Mouse (Mus musculus): ENCODE measurements around the gene Elk3.

The Elk3 gene

DNA sequence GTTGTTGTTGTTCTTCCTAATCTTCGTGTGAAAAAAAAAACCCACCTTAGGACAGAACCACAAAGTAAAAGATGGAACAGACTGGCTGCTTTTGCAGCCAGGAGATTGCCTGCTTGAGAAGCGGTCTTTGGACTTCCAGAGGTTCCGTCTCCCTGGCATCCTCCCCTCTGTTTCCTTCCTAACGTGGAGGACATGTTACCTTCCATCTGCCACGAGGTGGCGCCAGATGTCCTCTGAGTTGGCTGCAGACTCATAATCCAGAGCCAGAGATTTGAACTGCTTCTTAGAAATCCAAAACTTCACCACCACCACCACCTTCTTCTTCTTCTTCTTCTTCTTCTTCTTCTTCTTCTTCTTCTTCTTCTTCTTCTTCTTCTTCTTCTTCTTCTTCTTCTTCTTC lies 19.1 kb downstream of the Elk3 start:
- peak; percentile 79 to 82 for DNase-seq

GRCm38 (mm10) chr10:93291352-93291751 lies 19.6 kb downstream of the Elk3 start:
- no peak for DNase-seq

DNA sequence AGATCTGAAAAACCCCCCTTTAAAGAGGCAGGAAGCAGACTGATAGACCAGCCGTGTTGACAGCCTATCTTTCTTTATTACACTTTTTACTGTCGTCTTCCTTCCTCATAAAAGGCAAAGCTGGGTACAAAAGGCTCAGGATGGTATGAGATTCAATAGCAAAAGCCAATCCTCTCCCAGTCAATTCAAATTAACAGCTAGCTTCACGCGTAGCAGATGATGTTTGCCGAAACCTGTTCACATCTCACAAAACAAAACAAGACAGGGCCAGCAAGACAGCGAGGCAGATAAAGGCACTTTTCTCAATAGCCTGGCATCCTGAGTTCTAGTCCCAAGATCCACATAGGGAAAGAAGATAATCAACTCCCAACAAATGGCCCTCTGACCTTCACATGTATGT lies 21.5 kb downstream of the Elk3 start:
- no peak for DNase-seq

DNA sequence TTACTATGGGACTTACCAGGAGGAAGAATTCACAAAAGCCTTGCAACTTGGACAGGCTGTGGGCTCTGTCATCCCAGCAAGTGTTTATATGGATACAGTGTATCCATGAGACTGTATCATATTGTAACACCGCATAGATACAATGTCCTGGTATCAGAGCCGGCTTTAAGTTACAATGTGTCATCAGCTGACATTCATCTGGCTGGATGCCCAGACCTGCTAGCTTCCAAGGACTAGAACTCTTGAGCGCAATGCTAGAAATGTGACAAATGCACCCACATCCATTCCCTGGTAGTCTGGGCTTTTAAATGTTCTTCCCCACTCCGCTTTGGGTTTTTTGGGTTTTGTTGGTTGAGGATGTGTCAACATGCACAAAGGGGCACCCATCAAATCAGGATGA lies 22.6 kb downstream of the Elk3 start:
- DNase-seq: no peak

DNA sequence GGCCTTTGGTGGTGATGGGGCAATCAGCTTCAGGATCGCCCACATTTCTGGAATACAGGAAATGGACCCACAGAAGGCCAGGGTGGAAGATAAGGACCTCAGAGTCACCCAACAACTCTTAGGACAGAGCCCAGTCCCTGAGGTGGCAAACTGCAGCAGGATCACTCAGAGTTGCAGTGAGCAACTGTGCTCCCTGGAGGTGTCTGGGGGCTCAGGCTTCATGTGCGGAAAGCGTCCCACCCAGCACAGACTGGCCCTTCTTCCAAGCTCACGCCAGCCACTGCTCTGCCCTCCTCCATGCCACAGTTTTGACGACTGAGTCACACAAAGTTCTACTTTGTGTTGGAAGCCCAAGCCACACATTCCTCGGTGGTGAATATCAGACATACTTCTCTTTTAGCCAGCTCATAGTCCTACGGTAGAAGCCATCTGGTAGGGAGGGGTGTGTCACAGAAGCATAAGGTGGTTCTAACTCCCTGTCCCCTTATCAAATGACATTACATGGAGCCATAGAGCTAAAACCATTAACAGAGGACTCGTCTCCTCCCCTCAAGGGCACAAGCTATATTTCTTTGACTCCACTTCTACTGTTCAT lies 23.3 kb downstream of the Elk3 start:
- DNase-seq: no peak

DNA sequence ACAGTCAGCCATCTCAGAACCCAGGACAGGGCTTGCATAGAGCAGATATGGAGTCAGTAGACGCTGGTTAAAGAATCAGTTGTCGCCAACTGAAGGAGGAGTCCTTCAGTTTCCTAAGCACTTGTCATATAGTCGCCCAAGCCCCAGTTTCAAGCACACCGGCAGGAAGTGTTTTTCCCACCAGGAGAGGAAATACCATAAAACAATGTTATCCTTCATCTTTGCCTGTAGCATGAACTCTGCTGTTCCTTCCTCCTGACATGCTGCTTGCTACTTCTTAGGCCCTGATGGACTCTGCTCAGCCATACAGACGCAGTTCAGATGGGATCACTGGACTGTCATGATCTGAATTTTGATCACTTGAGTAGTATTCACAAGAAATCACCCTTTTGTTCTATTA lies 25.4 kb downstream of the Elk3 start:
- DNase-seq: no peak

DNA sequence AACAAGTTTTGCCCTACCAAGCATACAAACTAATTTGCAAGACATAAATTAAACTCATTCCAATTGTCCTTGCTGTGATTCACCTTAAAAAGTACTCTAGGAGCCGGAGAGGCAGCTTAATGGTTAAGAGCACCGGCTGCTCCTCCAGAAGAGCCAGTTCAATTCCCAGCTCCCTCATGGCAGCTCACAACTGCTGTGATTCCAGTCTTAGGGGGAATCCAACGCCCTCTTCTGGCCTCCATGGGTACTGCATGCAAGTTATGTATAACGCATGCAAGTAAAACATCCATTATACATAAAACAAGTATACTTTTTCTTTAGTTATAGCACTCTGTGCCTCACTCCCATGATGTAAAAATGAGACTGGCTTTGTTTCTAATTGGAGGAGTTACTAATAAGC lies 27.7 kb downstream of the Elk3 start:
- peak in 1 of 2 experiments; percentile 41 for DNase-seq

DNA sequence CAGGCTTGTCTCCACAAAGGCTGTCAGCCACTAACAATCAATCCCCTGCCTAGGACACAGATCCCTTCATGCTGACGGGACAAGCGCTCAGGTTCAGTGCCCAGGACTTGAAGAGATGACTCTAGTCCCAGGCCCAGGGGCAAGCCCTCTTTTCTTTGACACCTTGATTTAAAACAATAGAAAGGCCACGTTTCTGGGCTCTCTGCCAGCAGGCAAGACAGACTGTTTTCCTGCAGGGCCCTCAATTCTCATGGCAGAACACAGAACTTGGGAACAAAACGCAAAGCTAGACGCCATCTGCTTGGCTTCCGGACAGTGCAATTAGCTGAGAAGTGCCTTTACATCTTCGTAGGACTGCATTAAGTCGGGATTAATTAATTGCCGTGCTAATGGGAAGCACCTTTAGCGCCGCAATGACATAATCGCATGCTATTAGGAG lies 28.4 kb downstream of the Elk3 start:
- DNase-seq: no peak

DNA sequence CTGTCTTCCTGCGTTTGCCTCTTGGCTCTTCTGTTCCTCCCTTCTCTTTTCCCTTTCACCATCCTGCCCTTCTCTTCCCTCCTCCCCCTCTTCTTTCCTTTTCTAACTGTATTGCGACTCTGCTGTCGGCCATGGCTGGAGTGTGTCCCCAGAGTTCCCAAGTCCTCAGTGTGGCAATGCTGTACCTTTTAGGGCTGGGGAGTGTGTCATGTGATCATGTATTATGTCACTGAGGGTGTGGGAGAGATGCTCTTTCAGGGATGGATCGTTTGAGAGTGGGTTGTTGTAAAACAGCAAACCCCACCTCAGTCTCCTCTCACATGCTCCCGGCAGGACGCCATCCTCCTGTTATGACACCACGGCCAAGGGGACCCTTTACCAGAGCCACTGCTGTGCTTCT lies 29.8 kb downstream of the Elk3 start:
- no peak for DNase-seq

- DNase-seq: no peak
Observed at GRCm38 (mm10) chr10:93280586-93280985, 30.3 kb downstream of the Elk3 start.

DNA sequence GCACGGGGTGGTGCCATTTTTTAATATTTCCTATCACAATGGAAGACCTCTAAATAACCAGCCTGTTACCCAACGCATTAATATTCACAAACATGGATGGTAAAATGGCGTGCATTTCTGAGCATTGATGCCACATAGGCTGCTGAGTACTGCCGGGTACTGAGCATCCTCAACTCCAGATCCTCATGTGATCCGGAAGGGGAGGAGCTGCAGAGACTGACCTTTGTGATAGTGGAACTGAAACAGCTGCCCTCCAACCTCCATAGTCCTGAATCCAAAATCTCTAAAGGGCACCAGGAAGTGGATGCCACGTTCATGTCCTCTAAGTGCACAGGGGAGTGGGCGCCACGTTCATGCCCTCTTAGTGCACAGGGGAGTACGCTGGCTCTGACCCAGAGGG lies 31.9 kb downstream of the Elk3 start:
- DNase-seq: no peak

GRCm38 (mm10) chr10:93278361-93278760 lies 32.6 kb downstream of the Elk3 start:
- DNase-seq: no peak

DNA sequence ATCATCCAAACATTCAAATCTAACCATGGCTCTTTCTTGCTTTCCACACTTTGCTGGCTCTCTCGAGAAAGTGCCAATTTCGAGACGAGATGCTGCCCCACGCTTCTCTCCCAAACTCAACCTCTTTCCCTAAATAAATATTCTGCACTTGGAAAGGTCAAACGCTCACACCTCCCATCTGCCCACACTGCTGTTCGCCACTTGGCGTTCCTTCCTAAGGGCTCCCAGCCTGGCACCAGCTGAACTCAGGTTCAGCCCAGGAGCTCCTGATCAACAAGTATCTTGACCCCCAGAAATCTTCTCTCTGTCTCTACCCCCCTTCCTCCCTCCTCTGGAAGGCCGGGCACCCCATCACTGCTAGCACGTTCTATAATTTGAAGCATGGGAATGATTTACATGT lies 34.1 kb downstream of the Elk3 start:
- DNase-seq: no peak

DNA sequence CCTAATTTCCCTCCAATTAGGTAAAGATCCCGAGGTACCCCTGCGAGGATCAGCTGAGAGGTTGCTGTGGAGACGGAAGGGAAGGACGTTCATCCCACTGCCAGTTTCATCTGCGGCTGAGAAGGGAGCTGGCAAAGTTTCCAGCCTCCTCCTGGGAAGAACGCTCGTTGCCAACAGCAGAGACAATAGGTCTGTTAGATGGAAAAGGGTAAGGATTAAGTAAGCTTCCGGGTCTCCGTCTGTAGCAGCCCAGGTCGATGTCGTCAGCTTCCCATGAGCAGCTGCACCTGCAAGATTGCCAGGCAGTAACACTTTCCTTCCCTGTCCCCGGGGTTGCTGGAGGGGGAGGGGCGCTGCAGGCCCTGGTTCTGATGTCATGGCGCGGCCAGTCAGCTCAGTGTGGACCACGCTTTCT lies 34.6 kb downstream of the Elk3 start:
- no peak for DNase-seq

GRCm38 (mm10) chr10:93275212-93276136 lies 35.5 kb downstream of the Elk3 start:
- no peak for DNase-seq

DNA sequence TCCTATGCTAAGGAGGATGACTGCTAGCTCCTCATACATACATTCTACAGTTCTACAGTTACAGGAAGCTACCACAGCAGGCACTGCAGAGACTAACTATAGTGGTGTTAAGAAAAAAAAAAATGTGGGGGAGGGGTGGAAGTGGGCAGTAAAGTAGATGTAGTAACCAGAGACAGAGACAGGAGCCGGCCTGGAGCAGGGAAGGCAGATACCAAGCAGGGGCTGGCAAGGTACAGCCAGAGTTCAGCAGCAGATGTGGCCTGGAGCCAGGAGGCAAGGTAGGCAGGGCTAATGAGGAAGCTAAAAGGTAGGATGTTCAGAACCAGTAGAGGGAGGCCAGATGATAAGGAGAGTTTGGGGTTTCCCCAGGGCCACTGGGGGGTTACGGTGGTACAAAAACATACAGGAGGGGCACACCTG lies 36.6 kb downstream of the Elk3 start:
- DNase-seq: no peak

- DNase-seq: peak; percentile 30 to 53
Observed at GRCm38 (mm10) chr10:93272986-93273982, 37.7 kb downstream of the Elk3 start.

- DNase-seq: no peak
Observed at GRCm38 (mm10) chr10:93271831-93272230, 39.1 kb downstream of the Elk3 start.

GRCm38 (mm10) chr10:93270889-93271460 lies 40.0 kb downstream of the Elk3 start:
- no peak for DNase-seq

DNA sequence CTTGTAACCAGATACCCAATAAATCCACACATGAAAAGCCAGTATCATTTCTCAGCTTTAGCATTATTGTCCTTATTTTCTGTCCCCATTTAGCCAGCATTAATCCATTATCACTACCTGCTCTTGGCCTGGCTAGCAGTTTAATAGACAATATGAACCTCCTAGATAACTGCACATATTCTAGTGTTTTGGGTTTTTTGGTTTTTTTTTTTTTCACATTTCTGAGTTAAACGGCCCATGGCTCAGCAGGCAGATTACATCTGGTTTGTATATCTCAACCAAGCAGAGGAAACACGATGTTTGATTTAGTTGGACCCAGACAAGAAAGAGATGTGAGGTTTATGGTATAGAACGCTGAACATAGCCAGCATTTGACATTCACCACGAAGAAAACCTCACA lies 41.2 kb downstream of the Elk3 start:
- DNase-seq: no peak

DNA sequence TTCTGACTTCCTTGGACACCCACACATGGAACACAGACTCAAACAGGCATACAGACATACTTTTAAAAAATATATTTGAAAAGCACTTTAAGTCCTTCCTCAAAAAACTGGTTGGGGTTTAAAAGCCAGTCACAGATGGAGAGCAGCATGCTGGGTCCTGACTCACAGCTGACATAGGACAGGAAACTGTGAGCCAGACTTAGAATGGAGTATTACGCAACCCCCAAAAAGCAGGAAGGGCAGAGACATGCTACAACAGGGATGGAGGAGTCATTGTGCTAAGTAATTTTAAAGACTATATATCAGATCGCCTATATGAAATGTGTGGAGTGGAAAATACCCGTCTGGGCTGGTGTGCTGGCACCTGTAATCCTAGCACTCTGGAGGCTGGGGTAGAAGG lies 42.6 kb downstream of the Elk3 start:
- no peak for DNase-seq

DNA sequence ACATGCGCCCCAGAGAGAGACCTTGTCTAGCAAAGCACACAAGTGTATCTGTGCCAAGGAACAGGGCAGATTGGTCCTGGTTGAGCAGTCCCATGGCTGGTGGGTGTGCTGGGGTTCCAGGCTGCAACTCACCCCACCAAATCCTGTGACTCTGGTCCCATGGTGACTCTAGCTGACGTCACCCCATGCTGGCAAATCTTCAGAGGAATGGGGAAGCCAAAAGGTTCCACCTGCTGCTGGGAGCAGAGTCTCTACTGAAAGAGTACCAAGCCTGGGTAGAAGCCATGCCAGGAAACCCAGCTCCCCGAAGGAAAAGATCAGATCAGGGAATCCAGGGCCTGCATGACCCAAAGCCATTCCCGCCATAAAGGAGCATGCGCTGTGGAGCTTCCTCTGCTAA lies 43.4 kb downstream of the Elk3 start:
- DNase-seq: no peak

- DNase-seq: no peak
Observed at GRCm38 (mm10) chr10:93266521-93266920, 44.4 kb downstream of the Elk3 start.
